Mouse (Mus musculus) heart, embryonic 12.5 days (tissue): ENCODE data around the gene Rpap2. TPM values are rescaled to one million over a fixed set of nuclear protein-coding genes. Genes with fewer than 3 reads are reported as not detected.

Experiments
- ATAC-seq: fragments of 200-750 bp; cut with Nextera tagmentation; 2 replicates; pipeline ENCODE4 v1.8.0; 2017; ENCODE audit warnings: moderate TSS enrichment, moderate library complexity; ENCODE audit not compliant: insufficient number of reproducible peaks, low FRiP score
- H3K27ac ChIP-seq: fragments of 300-500 bp; sonication (generic); 2 replicates; pipeline ENCODE4 v1.5.1; 2016; ENCODE audit warnings: mild to moderate bottlenecking, moderate library complexity; ENCODE audit not compliant: poor library complexity, severe bottlenecking
- H3K27me3 ChIP-seq: fragments of 300-500 bp; sonication (generic); replicated peaks from 2 replicates; pipeline ENCODE4 v1.6.1; 2016; ENCODE audit warnings: mild to moderate bottlenecking, moderate library complexity
- H3K36me3 ChIP-seq: fragments of 300-500 bp; sonication (generic); 2 replicates; pipeline ENCODE4 v1.6.1; 2016; ENCODE audit warnings: mild to moderate bottlenecking, moderate library complexity
- H3K4me1 ChIP-seq: fragments of 300-500 bp; sonication (generic); replicated peaks from 2 replicates; pipeline ENCODE4 v1.6.1; 2016; ENCODE audit warnings: mild to moderate bottlenecking
- H3K4me2 ChIP-seq: fragments of 300-500 bp; sonication (generic); 2 replicates; pipeline ENCODE4 v1.6.1; 2016; ENCODE audit warnings: mild to moderate bottlenecking, moderate library complexity
- H3K4me3 ChIP-seq: fragments of 300-500 bp; sonication (generic); 2 replicates; pipeline ENCODE4 v1.5.1; 2016; ENCODE audit warnings: mild to moderate bottlenecking
- H3K9ac ChIP-seq: fragments of 300-500 bp; sonication (generic); 2 replicates; pipeline ENCODE4 v1.6.1; 2016; ENCODE audit warnings: mild to moderate bottlenecking, moderate library complexity
- H3K9me3 ChIP-seq: fragments of 300-500 bp; sonication (generic); replicated peaks from 2 replicates; pipeline ENCODE4 v1.6.1; 2016; ENCODE audit warnings: mild to moderate bottlenecking, moderate library complexity
- WGBS: fragments of 180-500 bp; shearing (Covaris S2); methylation state at CpG from one replicate; pipeline ENCODE4 v1.1.7; 2016; 5-methylcytosine and 5-hydroxymethylcytosine counted together
- polyA plus RNA-seq: library from polyadenylated mRNA; unstranded; fragments of >200 nt; fragmentation: Nextera tagmentation; extraction: Ambion mirVana; gene quantifications from 2 replicates; pipeline ENCODE4 v1.2.1, GENCODE M21; 2016

The Rpap2 gene
- polyA plus RNA-seq, 1 experiment from 2014 or later, result 11.7 TPM

GRCm38 (mm10) chr5:107637106-107637505 lies 39.9 kb downstream of the Rpap2 start:
- 59% methylated on average over 1 of the region's 1 CpGs for WGBS
- Histone ChIP-seq H3K4me3 (no peak overlapping the region), H3K36me3 (peaks cover 8% of the 10 kb centered on the region), H3K4me2 (no peak overlapping the region), H3K27me3 (no peaks in the 10 kb centered on the region), H3K4me1 (no peaks in the 10 kb centered on the region), H3K9ac (no peak overlapping the region), H3K27ac (no peak overlapping the region), H3K9me3 (no peaks in the 10 kb centered on the region)
- no peak for ATAC-seq

- H3K4me3 ChIP-seq, result no peak overlapping the region
- H3K27ac ChIP-seq, result no peak overlapping the region
- 80% methylated on average over 8 of the region's 8 CpGs for whole genome bisulfite sequencing
- H3K27me3 ChIP-seq, result no peaks in the 10 kb centered on the region
- H3K9me3 ChIP-seq, result no peaks in the 10 kb centered on the region
- H3K4me1 ChIP-seq, result no peaks in the 10 kb centered on the region
- no peak overlapping the region for H3K4me2 ChIP-seq
- peaks cover 11% of the 10 kb centered on the region for H3K36me3 ChIP-seq
- no peak for ATAC-seq
- H3K9ac ChIP-seq, result no peak overlapping the region
Observed at GRCm38 (mm10) chr5:107638366-107638765, 41.2 kb downstream of the Rpap2 start.

- WGBS, result 53% methylated on average over 2 of the region's 2 CpGs
- Histone ChIP-seq H3K4me3 (no peak overlapping the region), H3K4me1 (no peaks in the 10 kb centered on the region), H3K36me3 (peaks cover 10% of the 10 kb centered on the region), H3K9me3 (no peaks in the 10 kb centered on the region), H3K9ac (no peak overlapping the region), H3K27me3 (no peaks in the 10 kb centered on the region), H3K4me2 (no peak overlapping the region), H3K27ac (no peak overlapping the region)
- no peak for ATAC-seq
Observed at GRCm38 (mm10) chr5:107644595-107644994, 47.4 kb downstream of the Rpap2 start.

- 89% methylated on average over 2 of the region's 2 CpGs for WGBS
- no peaks in the 10 kb centered on the region for H3K27me3 ChIP-seq
- H3K4me1 ChIP-seq, result no peaks in the 10 kb centered on the region
Observed at GRCm38 (mm10) chr5:107645935-107646334, 48.8 kb downstream of the Rpap2 start.

GRCm38 (mm10) chr5:107647580-107647979 lies 50.4 kb downstream of the Rpap2 start:
- Histone ChIP-seq H3K9ac (no peak overlapping the region), H3K4me3 (no peak overlapping the region), H3K27ac (no peak overlapping the region), H3K36me3 (peaks cover 2% of the 10 kb centered on the region; the same call in 1 of the 2 replicates), H3K4me2 (no peak overlapping the region), H3K9me3 (no peaks in the 10 kb centered on the region), H3K27me3 (no peaks in the 10 kb centered on the region), H3K4me1 (no peaks in the 10 kb centered on the region)
- WGBS, result 79% methylated on average over 4 of the region's 4 CpGs
- ATAC-seq, result no peak

More at GRCm38 (mm10) chr5:107645935-107646334, 48.8 kb downstream of the Rpap2 start:
- H3K27ac ChIP-seq, result no peak overlapping the region
- no peaks in the 10 kb centered on the region for H3K9me3 ChIP-seq
- no peak overlapping the region for H3K9ac ChIP-seq
- no peak for ATAC-seq
- peaks cover 7% of the 10 kb centered on the region for H3K36me3 ChIP-seq
- H3K4me2 ChIP-seq, result no peak overlapping the region
- H3K4me3 ChIP-seq, result no peak overlapping the region

GRCm38 (mm10) chr5:107648552-107649125 lies 51.5 kb downstream of the Rpap2 start:
- no peak overlapping the region for H3K9ac ChIP-seq

GRCm38 (mm10) chr5:107649680-107650079 lies 52.5 kb downstream of the Rpap2 start:
- 55% methylated on average over 2 of the region's 2 CpGs for WGBS
- Histone ChIP-seq H3K27ac (no peak overlapping the region), H3K4me2 (no peak overlapping the region), H3K36me3 (no peaks in the 10 kb centered on the region; the same call in 1 of the 2 replicates), H3K4me3 (no peak overlapping the region), H3K9ac (no peak overlapping the region), H3K4me1 (no peaks in the 10 kb centered on the region), H3K9me3 (no peaks in the 10 kb centered on the region), H3K27me3 (no peaks in the 10 kb centered on the region)
- ATAC-seq, result no peak

More at GRCm38 (mm10) chr5:107648552-107649125, 51.5 kb downstream of the Rpap2 start:
- Histone ChIP-seq H3K4me1 (no peaks in the 10 kb centered on the region), H3K4me2 (no peak overlapping the region), H3K36me3 (no peaks in the 10 kb centered on the region; the same call in 1 of the 2 replicates), H3K27ac (no peak overlapping the region), H3K27me3 (no peaks in the 10 kb centered on the region), H3K4me3 (no peak overlapping the region), H3K9me3 (no peaks in the 10 kb centered on the region)
- WGBS, result 74% methylated on average over 5 of the region's 5 CpGs
- no peak for ATAC-seq

- no peak overlapping the region for H3K4me3 ChIP-seq
- H3K27ac ChIP-seq, result no peak overlapping the region
- H3K9me3 ChIP-seq, result no peaks in the 10 kb centered on the region
- H3K4me2 ChIP-seq, result no peak overlapping the region
- H3K27me3 ChIP-seq, result no peaks in the 10 kb centered on the region
- ATAC-seq, result no peak
- no peaks in the 10 kb centered on the region; the same call in 1 of the 2 replicates for H3K36me3 ChIP-seq
- H3K9ac ChIP-seq, result no peak overlapping the region
- no peaks in the 10 kb centered on the region for H3K4me1 ChIP-seq
- WGBS, result 82% methylated on average over 1 of the region's 1 CpGs
Observed at GRCm38 (mm10) chr5:107650427-107650826, 53.3 kb downstream of the Rpap2 start.

GRCm38 (mm10) chr5:107652055-107652660 lies 55.0 kb downstream of the Rpap2 start:
- ATAC-seq, result no peak
- H3K4me1 ChIP-seq, result no peaks in the 10 kb centered on the region
- H3K27me3 ChIP-seq, result no peaks in the 10 kb centered on the region
- 80% methylated on average over 4 of the region's 4 CpGs for WGBS
- H3K9ac ChIP-seq, result no peak overlapping the region
- H3K9me3 ChIP-seq, result no peaks in the 10 kb centered on the region
- H3K4me3 ChIP-seq, result no peak overlapping the region
- no peak overlapping the region for H3K4me2 ChIP-seq
- H3K36me3 ChIP-seq, result peaks cover 4% of the 10 kb centered on the region; the same call in 1 of the 2 replicates
- no peak overlapping the region for H3K27ac ChIP-seq

GRCm38 (mm10) chr5:107678392-107678791 lies 81.2 kb downstream of the Rpap2 start:
- WGBS, result 54% methylated on average over 5 of the region's 5 CpGs
- Histone ChIP-seq H3K27me3 (no peaks in the 10 kb centered on the region), H3K27ac (no peak overlapping the region), H3K4me3 (no peak overlapping the region), H3K9ac (no peak overlapping the region), H3K9me3 (no peaks in the 10 kb centered on the region), H3K36me3 (no peaks in the 10 kb centered on the region), H3K4me2 (no peak overlapping the region), H3K4me1 (no peaks in the 10 kb centered on the region)
- ATAC-seq, result no peak

GRCm38 (mm10) chr5:107681300-107681699 lies 84.1 kb downstream of the Rpap2 start:
- Histone ChIP-seq H3K4me2 (no peak overlapping the region), H3K9ac (no peak overlapping the region), H3K4me1 (no peaks in the 10 kb centered on the region), H3K9me3 (no peaks in the 10 kb centered on the region), H3K27ac (no peak overlapping the region), H3K4me3 (no peak overlapping the region), H3K27me3 (no peaks in the 10 kb centered on the region; the same call in 1 of the 2 replicates), H3K36me3 (no peaks in the 10 kb centered on the region)
- 73% methylated on average over 5 of the region's 5 CpGs for WGBS
- no peak for ATAC-seq
